Mouse (Mus musculus) midbrain, embryonic 11.5 days (tissue): ENCODE measurements at regions not wholly inside any gene's neighbourhood (a gene's known extent, or its start where the extent isn't known, plus 50 kb on each side); places are given as distances from the start of the nearest gene placed in this dataset.

Experiments used
- ATAC-seq: fragments of 200-750 bp; cut with Nextera tagmentation; 2 replicates; pipeline ENCODE4 v1.8.0; 2017; ENCODE audit warnings: moderate TSS enrichment, moderate library complexity; ENCODE audit not compliant: low FRiP score
- DNase-seq: peaks from one replicate; pipeline ENCODE4 v3.0.0; 2015; ENCODE audit warnings: low spot score; ENCODE audit errors: missing footprints
- H3K27ac ChIP-seq: fragments of 300-500 bp; sonication (generic); 2 replicates; pipeline ENCODE4 v1.5.1; 2014; ENCODE audit warnings: low read depth, low read length
- H3K27me3 ChIP-seq: fragments of 300-500 bp; sonication (generic); 2 replicates; pipeline ENCODE4 v1.6.1; 2014; ENCODE audit warnings: mild to moderate bottlenecking, low read length, moderate library complexity, mixed read lengths; ENCODE audit not compliant: control insufficient read depth, insufficient read depth
- H3K36me3 ChIP-seq: fragments of 300-500 bp; sonication (generic); 2 replicates; pipeline ENCODE4 v1.6.1; 2014; ENCODE audit warnings: mild to moderate bottlenecking, low read length, moderate library complexity, mixed read lengths; ENCODE audit not compliant: control insufficient read depth, insufficient read depth
- H3K4me1 ChIP-seq: fragments of 300-500 bp; sonication (generic); 2 replicates; pipeline ENCODE4 v1.6.1; 2014; ENCODE audit warnings: low read length; ENCODE audit not compliant: control insufficient read depth, insufficient read depth
- H3K4me2 ChIP-seq: fragments of 300-500 bp; sonication (generic); 2 replicates; pipeline ENCODE4 v1.6.1; 2014; ENCODE audit warnings: mild to moderate bottlenecking, moderate library complexity
- H3K4me3 ChIP-seq: fragments of 300-500 bp; sonication (generic); 2 replicates; pipeline ENCODE4 v1.5.1; 2014; ENCODE audit warnings: low read depth, low read length
- H3K9ac ChIP-seq: fragments of 300-500 bp; sonication (generic); 2 replicates; pipeline ENCODE4 v1.6.1; 2014; ENCODE audit warnings: low read length
- H3K9me3 ChIP-seq: fragments of 300-500 bp; sonication (generic); 2 replicates; pipeline ENCODE4 v1.6.1; 2016; ENCODE audit warnings: low read length; ENCODE audit not compliant: control insufficient read depth
- WGBS: fragments of 180-500 bp; shearing (Covaris S2); extraction: QIAGEN DNeasy Blood & Tissue Kit; methylation state at CpG from one replicate; pipeline ENCODE4 v1.1.7; 2014; 5-methylcytosine and 5-hydroxymethylcytosine counted together

DNA sequence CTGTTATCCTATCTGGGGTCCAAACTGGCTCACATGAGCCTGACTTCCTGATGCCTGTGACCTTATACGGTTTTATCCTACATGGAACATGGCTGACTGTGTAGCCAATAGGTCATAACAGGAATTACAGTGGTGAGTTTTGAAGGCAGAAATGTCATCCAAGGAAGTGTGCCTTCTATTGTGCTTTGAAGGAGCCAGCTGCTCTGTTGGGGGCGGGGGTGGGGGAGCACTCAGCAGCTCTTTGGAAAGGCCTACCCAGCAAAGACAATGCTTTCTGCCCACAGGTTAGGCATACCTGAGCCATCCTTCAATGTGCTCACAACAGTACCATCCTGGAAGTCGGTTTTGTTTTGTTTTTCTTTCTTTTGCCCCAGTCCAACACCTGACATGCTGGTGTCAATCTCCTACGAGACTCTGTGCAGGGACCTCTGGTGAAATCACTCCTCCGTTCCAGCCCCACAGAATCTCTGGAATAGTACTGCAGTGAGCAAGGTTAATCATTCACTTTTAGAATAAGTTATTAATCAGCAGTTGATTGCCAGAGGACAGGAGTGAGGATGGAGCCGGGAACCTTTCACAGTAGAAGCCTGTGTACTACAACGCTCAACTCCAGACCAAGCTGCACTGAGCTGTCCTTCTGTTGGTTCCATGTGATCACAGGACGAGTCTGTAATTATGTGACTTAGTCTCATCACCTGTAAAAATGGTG, 206.3 kb upstream of the Adgrl2 start:
- DNase-seq (no peak), ATAC-seq (no peak)
- Histone ChIP-seq H3K9me3 (no peaks in the 10 kb centered on the region), H3K4me3 (no peak overlapping the region), H3K4me2 (no peak overlapping the region), H3K9ac (no peak overlapping the region), H3K27ac (no peak overlapping the region), H3K27me3 (no peaks in the 10 kb centered on the region), H3K36me3 (no peaks in the 10 kb centered on the region), H3K4me1 (no peaks in the 10 kb centered on the region)
- 89% methylated on average over 8 of the region's 8 CpGs for WGBS

DNA sequence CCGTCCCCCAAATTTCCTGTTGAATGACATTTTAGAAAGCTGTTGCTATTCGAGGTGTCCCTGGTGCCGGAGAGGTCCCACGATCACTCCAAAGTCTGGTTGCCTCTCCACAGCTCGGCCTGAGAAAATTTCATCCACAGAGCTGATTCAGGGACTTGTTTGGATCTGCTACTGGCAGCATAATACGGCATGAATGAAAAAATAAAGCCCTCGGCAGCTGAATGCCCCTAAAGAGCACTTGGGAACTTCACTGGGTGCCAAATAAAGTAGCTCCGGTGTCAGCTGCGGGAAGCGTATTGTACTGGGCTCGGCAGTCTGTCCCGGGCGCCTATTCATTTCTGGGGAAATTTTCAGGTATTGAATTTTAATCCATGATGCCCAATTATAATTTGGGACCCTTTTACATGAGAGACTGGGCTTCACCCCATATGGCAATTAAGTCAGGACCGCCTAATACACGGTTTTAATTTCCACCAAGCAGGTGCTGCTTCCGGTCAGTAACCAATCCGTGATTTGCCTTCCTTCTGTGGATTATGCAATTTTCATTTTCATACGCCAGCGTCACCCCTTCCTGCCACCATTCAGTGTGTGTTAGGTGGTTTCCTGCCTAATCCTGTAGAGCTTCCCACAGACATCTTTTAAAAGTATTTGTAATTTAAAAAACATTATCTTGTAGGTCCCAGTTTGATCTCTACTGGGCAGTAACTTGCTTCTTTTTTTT, 200.7 kb upstream of the Adgrl2 start:
- H3K27ac ChIP-seq, result no peak overlapping the region
- H3K9ac ChIP-seq, result no peak overlapping the region
- ATAC-seq (no peak), DNase-seq (no peak)
- H3K36me3 ChIP-seq, result no peaks in the 10 kb centered on the region
- no peak overlapping the region for H3K4me2 ChIP-seq
- peaks cover 6% of the 10 kb centered on the region for H3K4me1 ChIP-seq
- WGBS, result 60% methylated on average over 19 of the region's 19 CpGs
- H3K27me3 ChIP-seq, result no peaks in the 10 kb centered on the region
- H3K4me3 ChIP-seq, result no peak overlapping the region
- no peaks in the 10 kb centered on the region for H3K9me3 ChIP-seq

DNA sequence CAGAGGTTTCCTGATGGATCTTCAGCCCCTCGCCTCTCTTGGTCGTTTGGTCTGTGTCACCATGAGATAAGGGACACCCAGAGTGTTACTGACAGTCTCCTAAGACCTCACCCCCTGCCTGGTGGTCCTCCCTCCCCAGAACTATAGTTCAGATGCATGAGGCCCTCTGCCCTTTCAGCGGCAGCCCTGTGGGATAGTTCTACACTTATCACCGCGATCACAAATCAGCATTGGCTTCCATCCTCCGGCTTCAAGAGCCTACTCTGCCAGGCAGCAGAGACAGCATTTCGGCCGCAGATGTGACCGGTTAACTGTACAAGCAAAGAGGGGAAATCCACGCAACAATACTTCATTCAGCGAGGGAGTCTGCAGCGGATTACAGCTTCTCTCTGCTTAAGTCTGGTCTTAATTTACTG, 193.8 kb upstream of the Adgrl2 start:
- 26% methylated on average over 12 of the region's 12 CpGs for WGBS
- Histone ChIP-seq H3K4me1 (0 out of 2 replicates have a peak, but pooled peaks cover 3% of the 10 kb centered on the region), H3K4me2 (no peak overlapping the region), H3K27ac (no peak overlapping the region), H3K9me3 (no peaks in the 10 kb centered on the region), H3K36me3 (no peaks in the 10 kb centered on the region), H3K4me3 (no peak overlapping the region), H3K27me3 (no peaks in the 10 kb centered on the region), H3K9ac (no peak overlapping the region)
- DNase-seq, result peak; percentile 90
- ATAC-seq, result peak; percentile 58

DNA sequence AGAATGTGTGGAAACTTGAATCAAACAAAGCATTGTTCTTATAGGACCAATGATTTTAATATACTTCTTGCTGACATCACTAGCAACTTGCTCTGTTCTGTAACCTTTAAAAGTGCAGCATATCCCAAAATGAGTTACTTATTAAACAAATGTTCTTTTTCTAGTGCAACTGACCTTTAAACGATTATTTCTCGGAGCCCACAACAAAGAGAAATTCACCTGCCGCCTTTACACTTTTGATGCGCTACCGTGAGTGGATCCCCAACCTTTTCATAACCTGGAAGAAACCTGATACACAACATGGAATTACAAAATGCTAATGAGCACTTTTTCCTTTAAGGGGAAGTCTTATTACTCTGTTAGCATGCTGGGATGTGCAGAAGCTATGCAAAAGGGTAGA, 191.7 kb upstream of the Adgrl2 start:
- DNase-seq (no peak), ATAC-seq (no peak)
- Histone ChIP-seq H3K4me1 (0 out of 2 replicates have a peak, but pooled peaks cover 3% of the 10 kb centered on the region), H3K4me3 (no peak overlapping the region), H3K36me3 (no peaks in the 10 kb centered on the region), H3K27ac (no peak overlapping the region), H3K4me2 (no peak overlapping the region), H3K9ac (no peak overlapping the region), H3K9me3 (no peaks in the 10 kb centered on the region), H3K27me3 (no peaks in the 10 kb centered on the region)
- 89% methylated on average over 5 of the region's 5 CpGs for WGBS

DNA sequence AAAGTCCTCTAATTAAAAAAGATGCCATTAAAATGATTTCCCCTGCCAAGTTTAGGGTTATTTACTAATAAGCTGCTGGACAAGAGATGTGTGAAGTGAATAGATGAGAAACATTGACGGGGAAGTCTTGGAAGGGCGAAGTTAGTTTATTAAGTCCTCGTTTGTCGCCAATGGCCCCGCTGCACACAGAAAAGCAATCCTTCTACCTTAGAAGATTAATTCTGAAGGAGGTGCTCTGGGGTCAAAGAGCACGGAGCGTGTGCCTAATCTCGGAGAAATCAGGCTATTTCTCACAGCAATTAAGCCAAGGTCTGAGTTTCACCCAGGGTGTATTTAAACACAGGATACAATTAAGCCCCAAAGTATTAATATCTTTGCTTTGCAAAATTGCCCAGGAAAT, 189.8 kb upstream of the Adgrl2 start:
- 17% methylated on average over 8 of the region's 8 CpGs for WGBS
- Histone ChIP-seq H3K36me3 (no peaks in the 10 kb centered on the region), H3K4me3 (no peak overlapping the region), H3K27me3 (no peaks in the 10 kb centered on the region), H3K9ac (no peak overlapping the region), H3K9me3 (no peaks in the 10 kb centered on the region), H3K27ac (no peak overlapping the region), H3K4me2 (no peak overlapping the region), H3K4me1 (0 out of 2 replicates have a peak, but pooled peaks cover 3% of the 10 kb centered on the region)
- DNase-seq (no peak), ATAC-seq (no peak)

DNA sequence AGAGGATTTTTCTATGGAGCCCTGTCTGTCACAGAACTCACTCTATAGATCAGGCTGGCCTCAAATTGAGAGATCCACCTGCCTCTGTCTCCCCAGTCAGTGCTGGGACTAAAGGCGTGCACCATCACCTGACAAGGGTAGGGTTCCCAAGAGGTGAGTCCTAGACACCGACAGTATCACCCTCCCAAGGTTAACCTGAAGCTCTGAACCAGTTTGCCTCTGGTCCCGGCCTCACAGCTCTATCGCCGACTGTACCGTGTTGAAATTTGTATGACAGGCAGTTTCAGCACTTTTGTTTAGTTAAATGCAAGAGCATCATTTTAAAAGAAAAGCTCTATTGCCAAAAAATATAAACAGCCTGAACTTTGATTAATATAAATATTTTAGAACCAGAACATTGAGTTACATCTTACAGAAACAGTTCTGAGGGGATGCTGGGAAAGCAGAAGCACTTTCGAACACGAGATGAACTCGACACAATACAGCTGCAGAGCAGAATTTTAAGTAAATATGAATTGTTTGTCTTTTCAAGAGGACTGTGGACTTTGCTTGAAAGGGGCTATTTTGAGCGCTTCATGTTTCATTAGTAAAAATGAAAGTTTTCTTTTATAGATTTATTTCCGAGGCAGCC, 189.2 kb upstream of the Adgrl2 start:
- ATAC-seq (no peak), DNase-seq (no peak)
- H3K4me3 ChIP-seq, result no peak overlapping the region
- no peaks in the 10 kb centered on the region for H3K9me3 ChIP-seq
- no peaks in the 10 kb centered on the region for H3K36me3 ChIP-seq
- H3K27ac ChIP-seq, result no peak overlapping the region
- H3K4me1 ChIP-seq, result 0 out of 2 replicates have a peak, but pooled peaks cover 3% of the 10 kb centered on the region
- no peak overlapping the region for H3K4me2 ChIP-seq
- H3K27me3 ChIP-seq, result no peaks in the 10 kb centered on the region
- no peak overlapping the region for H3K9ac ChIP-seq
- WGBS, result 83% methylated on average over 11 of the region's 11 CpGs

DNA sequence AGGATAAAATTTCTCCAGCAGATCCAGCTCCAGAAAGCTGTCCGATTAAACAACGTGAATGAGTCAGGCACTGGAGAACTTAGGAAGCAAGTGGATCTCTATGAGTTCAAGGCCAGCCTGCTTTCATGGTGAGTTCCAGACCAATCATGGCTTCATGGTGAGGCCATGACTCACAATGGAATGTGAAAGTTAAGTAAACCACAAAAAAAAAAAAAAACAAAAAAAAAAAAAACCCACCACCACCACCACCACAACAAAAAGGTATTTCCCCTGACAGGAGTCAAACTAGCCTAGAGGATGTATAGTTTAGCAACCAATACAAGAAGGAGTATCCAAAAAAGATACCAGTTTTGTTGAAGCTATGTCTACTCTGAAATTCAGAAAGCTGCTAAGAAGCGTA, 188.5 kb upstream of the Adgrl2 start:
- Histone ChIP-seq H3K27ac (no peak overlapping the region), H3K27me3 (no peaks in the 10 kb centered on the region), H3K36me3 (no peaks in the 10 kb centered on the region), H3K4me3 (no peak overlapping the region), H3K4me1 (0 out of 2 replicates have a peak, but pooled peaks cover 3% of the 10 kb centered on the region), H3K4me2 (no peak overlapping the region), H3K9me3 (no peaks in the 10 kb centered on the region), H3K9ac (no peak overlapping the region)
- 93% methylated on average over 3 of the region's 3 CpGs for WGBS
- no peak for DNase-seq
- ATAC-seq, result no peak

DNA sequence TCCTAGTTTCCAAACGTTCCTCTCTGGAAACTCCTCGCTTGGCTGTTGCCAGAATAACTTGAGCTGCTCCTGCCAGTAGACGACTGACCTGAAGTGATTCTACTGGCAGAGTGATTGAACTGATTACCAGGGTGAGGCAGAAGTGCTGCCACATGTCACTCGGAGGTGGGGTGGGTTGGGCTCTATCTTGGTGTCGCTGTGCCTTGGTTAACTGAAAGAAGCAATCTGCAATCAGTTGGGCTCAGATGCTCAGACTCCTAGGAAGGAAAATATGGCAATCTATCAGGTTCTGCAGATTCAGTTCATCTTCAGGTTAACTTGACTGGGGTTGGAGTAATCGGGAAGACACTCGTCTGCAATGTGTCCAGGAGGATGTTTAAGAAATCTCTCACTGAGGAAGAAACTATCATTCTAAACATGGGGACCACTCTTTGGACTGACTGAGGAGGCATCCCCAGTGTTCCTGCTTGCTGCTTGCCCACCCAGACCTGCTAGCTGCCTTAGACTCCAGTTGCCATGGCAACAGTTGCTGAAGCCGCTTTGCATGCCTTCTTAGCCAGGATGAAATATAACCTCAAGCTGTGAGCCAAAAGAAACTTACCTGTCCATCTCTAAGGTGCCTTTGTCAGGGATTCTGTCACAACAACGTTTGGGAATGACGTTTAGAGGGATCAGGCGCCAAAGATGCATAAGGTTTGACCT, 184.5 kb upstream of the Adgrl2 start:
- Histone ChIP-seq H3K36me3 (no peaks in the 10 kb centered on the region), H3K4me1 (no peaks in the 10 kb centered on the region), H3K9me3 (no peaks in the 10 kb centered on the region), H3K27ac (no peak overlapping the region), H3K27me3 (no peaks in the 10 kb centered on the region), H3K9ac (no peak overlapping the region), H3K4me2 (no peak overlapping the region), H3K4me3 (no peak overlapping the region)
- no peak for ATAC-seq
- DNase-seq, result no peak
- 68% methylated on average over 11 of the region's 11 CpGs for WGBS
